Mouse (Mus musculus) erythroid progenitor cell, adult 5-6 weeks (primary cell): ENCODE measurements at regions not wholly inside any gene's neighbourhood (a gene's known extent, or its start where the extent isn't known, plus 50 kb on each side); places are given as distances from the start of the nearest gene placed in this dataset.
"Not testable (repeated sequence)": the region's sequence is repeated elsewhere in the genome, so short reads cannot be mapped to it uniquely, and the experiment has no call there.

ENCODE experiments used
- ATAC-seq: replicated peaks from 2 replicates; pipeline ENCODE4 v1.8.0; 2016; ENCODE audit warnings: moderate number of reproducible peaks, mild to moderate bottlenecking, moderate TSS enrichment, inconsistent platforms; ENCODE audit not compliant: poor library complexity, low FRiP score, severe bottlenecking

DNA sequence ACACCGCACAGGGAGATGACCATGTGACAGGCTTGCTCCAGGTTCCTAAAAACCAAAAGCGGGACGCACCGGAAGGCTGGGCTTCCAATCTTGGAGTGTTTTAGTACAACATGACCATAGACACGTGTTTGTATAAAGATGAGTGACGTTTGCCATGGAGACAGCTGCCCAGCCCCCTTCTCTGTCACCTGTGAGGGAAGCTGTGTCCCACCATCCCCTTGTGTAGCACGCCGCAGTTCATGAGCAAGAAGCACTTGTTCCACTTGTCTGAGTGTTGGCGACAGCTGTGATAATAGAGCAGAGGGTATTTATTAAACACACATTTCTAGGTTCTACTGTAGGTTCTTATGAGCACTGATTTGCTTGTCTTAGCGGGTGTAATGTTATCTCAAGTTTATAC is 131.7 kb upstream of the Slc38a2 start:
- no peak for ATAC-seq

- ATAC-seq: no peak
Measured at GRCm38 (mm10) chr15:96830578-96830977, 131.0 kb upstream of the Slc38a2 start.

- no peak for ATAC-seq
Measured at GRCm38 (mm10) chr15:96829941-96830340, 130.4 kb upstream of the Slc38a2 start.

GRCm38 (mm10) chr15:96828681-96829080 is 129.2 kb upstream of the Slc38a2 start:
- ATAC-seq: no peak

DNA sequence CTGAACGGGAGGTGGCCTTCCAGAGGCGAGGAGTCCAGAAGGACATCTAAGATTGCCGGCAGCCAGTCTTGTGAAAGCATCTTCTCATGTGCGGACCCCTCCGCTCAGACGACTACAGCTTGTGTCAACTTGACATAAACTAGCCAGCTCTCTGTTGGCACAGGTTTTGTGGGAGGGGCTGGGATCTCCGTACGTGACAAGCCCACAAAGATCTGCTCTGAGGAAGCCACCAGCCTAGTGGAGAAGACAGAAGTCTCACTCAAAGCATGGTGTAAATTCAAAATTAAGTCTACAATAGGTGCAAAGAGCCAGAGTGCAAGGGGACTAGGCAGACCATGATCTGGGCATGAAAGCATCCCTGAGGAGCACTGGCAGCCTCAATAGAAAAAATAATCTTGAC is 128.4 kb upstream of the Slc38a2 start:
- no peak for ATAC-seq

- ATAC-seq: no peak
Measured at GRCm38 (mm10) chr15:96818435-96818834, 118.9 kb upstream of the Slc38a2 start.

- ATAC-seq: no peak
Measured at GRCm38 (mm10) chr15:96817626-96818025, 118.1 kb upstream of the Slc38a2 start.

DNA sequence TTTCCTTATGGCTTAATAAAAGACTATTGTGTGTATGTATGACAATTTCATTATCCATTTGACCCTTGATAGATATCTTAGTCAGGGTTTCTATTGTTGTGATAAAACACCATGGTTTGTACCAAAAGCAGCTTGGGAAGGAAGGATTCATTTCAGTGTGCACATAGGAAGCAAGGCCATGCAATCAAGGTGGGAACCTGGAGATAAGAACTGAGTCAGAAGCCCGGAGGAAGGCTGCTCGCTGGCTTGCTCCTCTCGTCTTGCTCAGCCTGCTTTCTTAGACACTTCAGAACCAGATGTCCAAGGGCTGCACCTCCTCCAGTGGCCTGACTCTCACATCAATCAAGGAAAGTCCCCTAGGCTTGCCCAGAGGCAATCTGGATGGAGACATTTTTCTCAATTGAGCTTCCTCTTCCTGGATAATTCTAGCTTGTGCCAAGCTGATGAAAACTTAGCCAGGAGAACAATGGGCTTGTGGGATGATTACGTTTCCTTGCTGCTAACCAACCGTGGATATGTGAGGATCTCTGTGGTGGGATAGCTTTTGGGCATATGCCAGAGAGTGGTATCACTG is 117.6 kb upstream of the Slc38a2 start:
- no peak for ATAC-seq

DNA sequence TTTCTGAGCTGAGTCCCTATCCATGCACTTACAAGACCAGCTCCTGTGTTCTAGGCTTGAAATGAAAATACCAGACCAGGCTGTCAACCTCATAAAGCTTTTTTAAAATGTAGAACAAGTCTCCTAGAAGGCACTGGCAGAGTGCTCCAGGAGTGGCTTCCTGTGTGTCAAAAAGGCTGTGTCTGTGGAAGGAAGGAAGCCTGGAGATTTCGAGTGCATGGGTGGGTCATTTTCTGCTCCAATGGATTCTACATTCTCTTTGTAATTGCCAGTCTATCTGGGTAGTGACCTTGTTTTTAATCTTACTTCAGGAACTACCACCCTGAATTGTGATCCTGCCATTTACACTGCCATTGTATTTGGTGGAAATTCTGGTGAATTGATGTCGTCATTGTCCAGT is 113.9 kb upstream of the Slc38a2 start:
- no peak for ATAC-seq

GRCm38 (mm10) chr15:96802729-96803053 is 103.2 kb upstream of the Slc38a2 start:
- ATAC-seq: no peak

DNA sequence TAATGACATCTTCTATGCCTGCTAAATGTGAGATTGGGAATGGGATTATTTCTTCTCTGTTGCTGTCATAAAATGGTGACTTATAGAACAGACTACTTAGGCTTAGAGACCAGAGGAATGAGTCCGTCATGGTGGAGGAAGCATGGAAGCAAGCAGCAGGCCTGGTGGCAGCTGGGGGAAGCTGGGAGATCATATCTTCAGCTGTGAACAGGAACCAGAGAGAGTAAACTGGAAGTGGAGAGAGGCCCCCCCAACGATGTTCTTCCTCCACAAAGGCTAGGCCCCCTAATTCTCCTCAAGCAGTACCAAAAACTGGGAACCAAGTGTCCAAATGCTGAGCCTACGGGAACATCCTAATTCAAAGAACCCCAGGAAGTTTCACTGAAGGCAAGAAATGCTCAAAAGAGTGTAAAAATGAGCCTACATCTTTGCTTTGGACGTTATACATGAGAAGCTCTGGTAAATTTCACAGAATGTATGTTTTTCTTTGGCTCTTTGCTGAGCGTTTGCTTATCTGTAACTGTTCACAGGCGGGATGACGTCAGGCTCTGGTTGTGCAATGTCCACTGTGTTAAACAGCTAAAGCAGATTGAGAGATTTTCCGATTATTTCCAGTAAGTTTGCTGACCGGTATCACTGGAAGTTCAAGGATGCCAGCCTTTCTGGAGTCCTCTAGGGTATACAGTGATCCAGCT is 102.7 kb upstream of the Slc38a2 start:
- no peak for ATAC-seq

DNA sequence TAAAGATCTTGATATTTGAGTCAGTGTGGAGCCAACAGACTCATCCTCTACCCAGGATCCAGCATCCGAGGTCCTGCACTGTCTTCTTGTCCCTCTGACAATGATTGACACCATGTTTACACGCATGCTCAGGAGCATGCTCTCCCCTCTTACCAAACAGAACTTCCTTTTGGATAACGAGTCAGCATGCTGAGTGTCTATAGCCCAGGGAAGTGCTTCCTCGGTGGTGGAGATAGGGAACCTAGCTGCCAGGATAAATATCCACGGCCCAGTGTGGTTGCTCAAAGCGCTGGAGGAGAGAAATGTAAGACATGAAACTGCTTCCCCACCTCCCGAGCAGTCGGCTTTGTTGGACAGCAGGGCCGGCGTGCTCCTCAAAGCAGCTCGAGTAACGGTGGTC is 99.7 kb upstream of the Slc38a2 start:
- ATAC-seq: no peak

- ATAC-seq: no peak
Measured at GRCm38 (mm10) chr15:96797615-96798270, 98.2 kb upstream of the Slc38a2 start.

DNA sequence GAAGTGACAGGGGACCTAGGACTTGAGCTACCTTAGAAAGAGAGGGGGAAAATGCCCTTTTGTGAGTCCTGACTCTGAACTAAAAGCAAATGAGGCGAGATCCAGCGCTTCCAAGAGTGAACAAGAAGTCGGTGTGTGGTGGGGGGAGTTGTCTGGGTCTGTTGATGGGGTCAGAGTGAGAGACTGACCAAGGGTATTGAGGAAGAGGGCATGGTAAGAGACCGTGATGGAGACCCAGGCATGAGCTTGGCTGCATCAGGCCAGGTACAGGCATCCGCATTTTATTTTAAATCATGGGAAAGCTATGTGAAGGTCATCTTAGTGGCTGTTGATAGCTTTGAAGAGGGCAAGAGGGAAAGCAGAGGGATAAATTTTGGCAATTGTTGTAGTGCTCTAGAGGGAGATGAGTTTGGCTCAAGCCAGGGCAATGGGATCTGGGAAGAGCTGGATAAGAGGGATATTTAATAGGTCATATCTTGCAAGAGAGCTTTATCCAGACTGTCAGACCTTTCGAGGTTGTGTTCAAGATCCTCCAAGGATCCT is 94.7 kb upstream of the Slc38a2 start:
- ATAC-seq: no peak

- no peak for ATAC-seq
Measured at GRCm38 (mm10) chr15:96793251-96793650, 93.7 kb upstream of the Slc38a2 start.

DNA sequence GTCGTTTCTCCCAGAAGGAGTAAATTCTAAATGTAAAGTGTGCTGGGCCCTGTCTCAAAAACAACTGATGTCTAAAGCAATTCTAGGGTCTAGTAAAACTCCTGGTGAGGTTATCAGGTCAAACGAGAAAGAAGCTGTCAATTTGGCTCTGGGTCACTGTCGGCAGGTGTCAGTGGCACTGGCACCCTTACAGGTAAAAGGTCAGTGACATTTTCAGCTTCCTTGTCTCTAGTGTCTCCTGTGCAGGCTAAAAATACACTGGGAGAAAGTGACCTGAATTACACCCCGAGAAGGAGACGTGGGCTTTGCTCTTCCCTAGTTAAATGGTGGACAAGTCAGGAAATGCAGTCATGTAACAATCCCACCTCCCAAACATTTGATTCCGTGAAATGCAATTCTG is 91.8 kb upstream of the Slc38a2 start:
- no peak for ATAC-seq

DNA sequence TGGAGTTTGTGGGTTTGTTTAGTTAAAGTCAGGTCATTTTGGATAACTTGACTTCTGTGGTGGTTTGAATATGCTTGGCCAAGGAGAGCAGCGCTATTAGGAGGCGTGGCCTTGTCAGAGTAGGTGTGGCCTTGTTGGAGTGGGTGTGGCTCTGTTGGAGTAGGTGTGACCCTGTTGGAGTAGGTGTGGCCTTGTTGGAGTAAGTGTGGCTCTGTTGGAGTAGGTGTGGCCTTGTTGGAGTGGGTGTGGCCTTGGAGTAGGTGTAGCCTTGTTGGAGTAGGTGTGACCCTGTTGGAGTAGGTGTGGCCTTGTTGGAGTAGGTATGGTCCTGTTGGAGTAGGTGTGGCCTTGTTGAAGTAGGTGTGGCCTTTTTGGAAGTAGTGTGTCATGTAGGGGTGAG is 88.4 kb upstream of the Slc38a2 start:
- not testable (repeated sequence) for ATAC-seq

- no peak for ATAC-seq
Measured at GRCm38 (mm10) chr15:96784578-96784977, 85.0 kb upstream of the Slc38a2 start.

GRCm38 (mm10) chr15:96781560-96781959 is 82.0 kb upstream of the Slc38a2 start:
- ATAC-seq: no peak

DNA sequence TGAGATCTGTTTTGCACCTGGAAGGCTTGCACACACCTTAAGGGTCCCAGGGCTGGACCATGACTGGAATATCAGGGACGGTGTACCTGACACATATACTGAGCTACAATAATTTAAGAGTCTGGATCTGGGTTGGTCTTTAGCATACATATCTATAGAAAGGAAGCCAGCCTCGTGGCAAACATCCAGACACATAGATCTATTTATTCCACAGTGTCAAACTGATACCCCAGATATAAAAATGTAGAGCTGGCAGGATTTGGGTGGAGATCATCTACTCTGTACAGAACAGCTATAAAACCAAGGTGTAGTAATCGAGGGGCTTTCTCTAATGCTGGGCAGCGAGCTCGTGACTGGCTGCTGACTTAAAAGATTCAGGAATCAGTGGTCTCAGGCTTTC is 81.1 kb upstream of the Slc38a2 start:
- ATAC-seq: no peak

GRCm38 (mm10) chr15:96779358-96779757 is 79.8 kb upstream of the Slc38a2 start:
- no peak for ATAC-seq
